Mouse (Mus musculus) small intestine, adult 2 months (tissue): ENCODE data around the gene Alyref.

ENCODE experiments used
- CTCF ChIP-seq: fragments of 200-500 bp; IDR thresholded peaks from 2 replicates; pipeline ENCODE4 v1.5.1; 2012; ENCODE audit warnings: low read depth, mild to moderate bottlenecking, control low read depth, inconsistent platforms, low read length, moderate library complexity, mixed read lengths; ENCODE audit not compliant: insufficient replicate concordance, insufficient read length; ENCODE audit errors: extremely low read depth
- POLR2A ChIP-seq: fragments of 200-500 bp; IDR thresholded peaks from 2 replicates; pipeline ENCODE4 v1.6.1; 2012; ENCODE audit warnings: low read depth, mild to moderate bottlenecking, control low read depth, inconsistent platforms, low read length, moderate library complexity

DNA sequence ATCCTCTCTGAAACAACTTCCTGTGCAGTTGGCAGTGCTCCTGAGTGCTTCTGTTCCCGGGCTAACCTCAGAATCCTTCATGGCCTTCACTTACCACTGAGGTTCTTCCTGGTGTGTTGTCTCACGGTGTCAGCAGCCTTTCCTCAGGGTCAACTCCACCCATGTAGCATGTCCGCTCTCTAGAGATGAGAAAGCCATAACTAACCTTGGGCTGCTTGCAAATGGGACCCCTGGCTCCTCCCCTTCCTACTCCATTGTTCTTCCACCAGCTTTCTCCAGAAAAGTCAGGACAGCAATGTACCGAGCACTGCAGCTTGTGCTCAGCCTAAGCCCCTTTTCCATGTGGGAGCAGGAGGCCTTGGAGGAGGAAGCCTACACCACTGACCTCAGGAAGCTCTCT, 8.6 kb upstream of the Alyref start:
- no peak for TF ChIP-seq POLR2A
- no peak for TF ChIP-seq CTCF
